Mouse (Mus musculus) hindbrain, embryonic 15.5 days (tissue): ENCODE data around the gene Plekhh2. TPM values are rescaled to one million over a fixed set of nuclear protein-coding genes. Genes with fewer than 3 reads are reported as not detected.

ENCODE experiments used
- ATAC-seq: fragments of 200-750 bp; cut with Nextera tagmentation; 2 replicates; pipeline ENCODE4 v1.8.0; 2017; ENCODE audit warnings: low read depth, moderate number of reproducible peaks, moderate TSS enrichment; ENCODE audit not compliant: low FRiP score
- H3K27ac ChIP-seq: fragments of 300-500 bp; sonication (generic); replicated peaks from 2 replicates; pipeline ENCODE4 v1.5.1; 2015; ENCODE audit warnings: mild to moderate bottlenecking, inconsistent platforms
- H3K27me3 ChIP-seq: fragments of 300-500 bp; sonication (generic); 2 replicates; pipeline ENCODE4 v1.6.1; 2015; ENCODE audit warnings: control low read depth, inconsistent platforms
- H3K36me3 ChIP-seq: fragments of 300-500 bp; sonication (generic); 2 replicates; pipeline ENCODE4 v1.6.1; 2015; ENCODE audit warnings: control low read depth, inconsistent platforms
- H3K4me1 ChIP-seq: fragments of 300-500 bp; sonication (generic); replicated peaks from 2 replicates; pipeline ENCODE4 v1.6.1; 2015; ENCODE audit warnings: control low read depth, inconsistent platforms
- H3K4me2 ChIP-seq: fragments of 300-500 bp; sonication (generic); 2 replicates; pipeline ENCODE4 v1.6.1; 2015; ENCODE audit warnings: moderate library complexity, mild to moderate bottlenecking, inconsistent platforms
- H3K4me3 ChIP-seq: fragments of 300-500 bp; sonication (generic); 2 replicates; pipeline ENCODE4 v1.5.1; 2015; ENCODE audit warnings: mild to moderate bottlenecking, inconsistent platforms
- H3K9ac ChIP-seq: fragments of 300-500 bp; sonication (generic); 2 replicates; pipeline ENCODE4 v1.6.1; 2015; ENCODE audit warnings: inconsistent platforms
- H3K9me3 ChIP-seq: fragments of 300-500 bp; sonication (generic); 2 replicates; pipeline ENCODE4 v1.6.1; 2016; ENCODE audit warnings: control low read depth, inconsistent platforms
- WGBS: fragments of 180-500 bp; shearing (Covaris S2); methylation state at CpG from one replicate; pipeline ENCODE4 v1.1.7; 2015; 5-methylcytosine and 5-hydroxymethylcytosine counted together
- polyA plus RNA-seq: library from polyadenylated mRNA; unstranded; fragments of >200 nt; fragmentation: Nextera tagmentation; extraction: Ambion mirVana; gene quantifications from 2 replicates; pipeline ENCODE4 v1.2.1, GENCODE M21; 2015

The Plekhh2 gene
- polyA plus RNA-seq, 1 experiment from 2014 or later = 2.3 TPM

DNA sequence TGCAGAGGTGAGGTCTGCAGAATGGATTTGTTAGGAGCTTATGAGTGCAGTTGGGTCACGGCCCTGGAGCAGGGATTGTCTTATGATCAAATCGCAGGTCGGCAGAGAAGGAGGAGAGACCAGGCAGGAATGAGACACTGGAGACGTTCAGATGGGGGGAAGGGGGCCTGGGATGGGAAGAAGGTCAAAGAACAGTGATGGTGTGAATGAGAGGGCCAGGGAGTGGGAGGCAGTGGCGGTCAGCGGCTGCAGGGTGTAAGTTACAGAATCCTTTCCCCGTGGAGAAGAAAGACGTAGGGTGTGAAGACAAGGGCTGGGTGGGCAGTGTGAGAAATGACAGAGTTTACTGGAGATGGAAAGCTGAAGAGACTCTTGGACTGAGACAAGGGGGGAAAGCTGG lies 69.1 kb downstream of the Plekhh2 start:
- WGBS = 65% methylated on average over 8 of the region's 8 CpGs
- Histone ChIP-seq H3K9me3 (no peaks in the 10 kb centered on the region), H3K27ac (no peak overlapping the region), H3K9ac (no peak overlapping the region), H3K27me3 (no peaks in the 10 kb centered on the region), H3K4me3 (no peak overlapping the region), H3K4me2 (no peak overlapping the region), H3K36me3 (no peaks in the 10 kb centered on the region), H3K4me1 (no peaks in the 10 kb centered on the region)
- no peak for ATAC-seq

- ATAC-seq = no peak
- Histone ChIP-seq H3K4me2 (no peak overlapping the region), H3K27ac (no peak overlapping the region), H3K4me3 (no peak overlapping the region), H3K27me3 (no peaks in the 10 kb centered on the region), H3K9ac (no peak overlapping the region), H3K4me1 (no peaks in the 10 kb centered on the region), H3K36me3 (no peaks in the 10 kb centered on the region), H3K9me3 (no peaks in the 10 kb centered on the region)
- 73% methylated on average over 8 of the region's 8 CpGs for WGBS
Measured at GRCm38 (mm10) chr17:84581740-84582414, 70.2 kb downstream of the Plekhh2 start.

DNA sequence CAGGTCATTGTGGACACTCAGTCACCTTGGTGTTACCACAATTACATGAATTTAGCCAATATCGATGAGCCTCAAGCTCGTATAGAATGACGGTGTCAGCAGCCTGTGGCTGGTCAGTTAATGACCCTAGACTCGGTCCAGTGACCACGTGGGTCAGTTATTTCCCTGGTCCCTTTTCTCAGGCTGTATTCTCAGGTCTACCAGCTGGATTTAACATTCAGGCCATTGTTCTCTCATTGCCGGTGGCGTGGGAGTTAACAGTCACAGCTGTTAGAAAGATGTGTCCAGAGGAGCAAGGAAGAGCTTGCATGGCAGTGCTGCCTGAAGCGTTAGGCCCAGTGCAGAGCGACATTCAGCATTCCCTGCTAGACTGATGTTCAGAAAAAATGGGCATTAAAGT lies 72.4 kb downstream of the Plekhh2 start:
- WGBS = 59% methylated on average over 9 of the region's 9 CpGs
- Histone ChIP-seq H3K4me3 (no peak overlapping the region), H3K36me3 (no peaks in the 10 kb centered on the region), H3K9ac (no peak overlapping the region), H3K4me2 (no peak overlapping the region), H3K9me3 (no peaks in the 10 kb centered on the region), H3K27ac (no peak overlapping the region), H3K27me3 (no peaks in the 10 kb centered on the region), H3K4me1 (no peaks in the 10 kb centered on the region)
- no peak for ATAC-seq

DNA sequence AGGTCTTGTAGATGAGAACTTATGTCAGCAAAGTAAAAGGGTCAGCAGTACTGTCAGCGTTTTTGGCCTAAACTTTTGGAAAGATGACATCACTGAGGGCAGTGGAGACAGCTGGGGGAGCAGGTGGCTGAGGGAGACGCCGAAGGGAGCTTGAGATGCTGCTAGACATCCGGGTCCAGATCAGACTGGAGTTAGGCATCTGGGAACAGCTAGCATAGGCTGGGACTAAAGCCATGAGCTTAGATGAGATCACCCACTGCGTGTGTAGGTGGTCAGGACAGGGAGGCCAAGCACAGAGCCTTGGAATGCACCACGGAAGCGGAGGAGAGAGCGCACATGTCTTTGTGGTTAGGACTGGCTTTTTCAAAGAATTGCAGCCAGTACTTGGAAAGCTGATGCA lies 73.4 kb downstream of the Plekhh2 start:
- no peak for ATAC-seq
- Histone ChIP-seq H3K9me3 (no peaks in the 10 kb centered on the region), H3K4me2 (no peak overlapping the region), H3K27me3 (no peaks in the 10 kb centered on the region), H3K9ac (no peak overlapping the region), H3K4me1 (no peaks in the 10 kb centered on the region), H3K4me3 (no peak overlapping the region), H3K27ac (no peak overlapping the region), H3K36me3 (no peaks in the 10 kb centered on the region)
- WGBS = 73% methylated on average over 8 of the region's 8 CpGs

- no peaks in the 10 kb centered on the region for H3K9me3 ChIP-seq
- WGBS = 94% methylated on average over 7 of the region's 7 CpGs
Measured at GRCm38 (mm10) chr17:84590065-84590464, 78.4 kb downstream of the Plekhh2 start.

GRCm38 (mm10) chr17:84591431-84592150 lies 79.9 kb downstream of the Plekhh2 start:
- no peak overlapping the region for H3K9ac ChIP-seq
- H3K27me3 ChIP-seq = no peaks in the 10 kb centered on the region
- peak overlapping the region; percentile 4; the same call in 1 of the 2 replicates for H3K27ac ChIP-seq
- H3K36me3 ChIP-seq = no peaks in the 10 kb centered on the region
- ATAC-seq = no peak; the same call in 1 of the 2 replicates
- H3K4me1 ChIP-seq = peaks cover 12% of the 10 kb centered on the region
- H3K4me2 ChIP-seq = no peak overlapping the region
- H3K9me3 ChIP-seq = no peaks in the 10 kb centered on the region
- no peak overlapping the region for H3K4me3 ChIP-seq
- 75% methylated on average over 16 of the region's 16 CpGs for WGBS

More at GRCm38 (mm10) chr17:84590065-84590464, 78.4 kb downstream of the Plekhh2 start:
- H3K27me3 ChIP-seq = no peaks in the 10 kb centered on the region
- no peak overlapping the region for H3K27ac ChIP-seq
- no peaks in the 10 kb centered on the region for H3K36me3 ChIP-seq
- no peak overlapping the region for H3K9ac ChIP-seq
- peaks cover 4% of the 10 kb centered on the region; the same call in 1 of the 2 replicates for H3K4me1 ChIP-seq
- no peak for ATAC-seq
- no peak overlapping the region for H3K4me3 ChIP-seq
- no peak overlapping the region for H3K4me2 ChIP-seq

DNA sequence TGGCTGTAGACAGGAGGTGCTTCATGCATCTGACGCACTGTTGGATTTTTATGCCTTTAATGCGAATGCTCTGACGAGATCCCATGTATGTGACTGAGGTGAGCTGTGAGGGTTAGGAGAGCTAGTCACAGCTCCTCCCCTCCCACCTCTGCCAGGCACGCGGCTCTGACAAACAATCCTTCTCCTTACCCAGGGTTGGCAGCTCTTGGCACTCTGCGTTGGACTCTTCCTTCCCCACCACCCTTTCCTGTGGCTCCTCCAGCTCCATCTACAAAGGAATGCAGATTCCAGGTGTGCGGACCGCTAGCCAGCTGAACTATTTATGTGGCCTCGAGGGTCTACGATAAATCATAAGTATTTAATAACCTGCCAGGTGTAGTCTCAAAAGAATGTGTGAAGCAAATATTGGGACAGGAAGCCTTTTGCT lies 84.3 kb downstream of the Plekhh2 start:
- H3K4me3 ChIP-seq = peak overlapping the region; percentile 16
- H3K36me3 ChIP-seq = no peaks in the 10 kb centered on the region
- H3K27me3 ChIP-seq = no peaks in the 10 kb centered on the region
- H3K4me2 ChIP-seq = peak overlapping the region; percentile 45
- ATAC-seq = no peak
- no peak overlapping the region for H3K9ac ChIP-seq
- H3K4me1 ChIP-seq = peaks cover 12% of the 10 kb centered on the region
- peak overlapping the region; percentile 18 for H3K27ac ChIP-seq
- 39% methylated on average over 10 of the region's 10 CpGs for WGBS
- no peaks in the 10 kb centered on the region for H3K9me3 ChIP-seq

DNA sequence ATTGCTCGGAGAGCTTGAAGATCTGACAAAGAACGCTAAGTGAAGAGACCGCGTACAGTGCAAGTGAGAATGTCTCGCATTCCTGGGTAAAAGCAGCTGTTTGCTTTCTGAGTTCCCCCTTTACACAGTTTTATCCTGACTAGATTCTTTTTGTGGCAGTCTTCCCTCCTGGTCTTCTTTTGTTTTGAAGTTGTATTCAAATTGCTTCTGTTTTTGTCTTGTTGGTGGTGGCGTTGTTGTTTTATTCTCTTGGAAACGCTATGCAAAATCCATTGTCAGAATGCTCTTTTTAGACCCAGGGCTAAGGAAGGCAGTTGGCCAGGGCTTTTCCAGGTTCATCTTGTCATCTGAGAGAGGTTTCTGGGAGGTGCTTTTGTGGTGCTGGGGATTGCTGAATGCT lies 84.8 kb downstream of the Plekhh2 start:
- Histone ChIP-seq H3K27me3 (no peaks in the 10 kb centered on the region), H3K9ac (no peak overlapping the region), H3K4me2 (peak overlapping the region; percentile 45), H3K27ac (peak overlapping the region; percentile 18; the same call in 1 of the 2 replicates), H3K9me3 (no peaks in the 10 kb centered on the region), H3K4me1 (peaks cover 11% of the 10 kb centered on the region), H3K36me3 (no peaks in the 10 kb centered on the region), H3K4me3 (peak overlapping the region; percentile 16; the same call in 1 of the 2 replicates)
- no peak for ATAC-seq
- 28% methylated on average over 7 of the region's 7 CpGs for WGBS

GRCm38 (mm10) chr17:84597859-84598258 lies 86.2 kb downstream of the Plekhh2 start:
- peaks cover 8% of the 10 kb centered on the region for H3K4me1 ChIP-seq
- WGBS = 94% methylated on average over 12 of the region's 12 CpGs
- no peak for ATAC-seq
- no peak overlapping the region for H3K4me2 ChIP-seq
- H3K27me3 ChIP-seq = no peaks in the 10 kb centered on the region
- no peaks in the 10 kb centered on the region for H3K9me3 ChIP-seq
- no peak overlapping the region for H3K9ac ChIP-seq
- no peaks in the 10 kb centered on the region for H3K36me3 ChIP-seq
- no peak overlapping the region for H3K4me3 ChIP-seq
- H3K27ac ChIP-seq = no peak overlapping the region

DNA sequence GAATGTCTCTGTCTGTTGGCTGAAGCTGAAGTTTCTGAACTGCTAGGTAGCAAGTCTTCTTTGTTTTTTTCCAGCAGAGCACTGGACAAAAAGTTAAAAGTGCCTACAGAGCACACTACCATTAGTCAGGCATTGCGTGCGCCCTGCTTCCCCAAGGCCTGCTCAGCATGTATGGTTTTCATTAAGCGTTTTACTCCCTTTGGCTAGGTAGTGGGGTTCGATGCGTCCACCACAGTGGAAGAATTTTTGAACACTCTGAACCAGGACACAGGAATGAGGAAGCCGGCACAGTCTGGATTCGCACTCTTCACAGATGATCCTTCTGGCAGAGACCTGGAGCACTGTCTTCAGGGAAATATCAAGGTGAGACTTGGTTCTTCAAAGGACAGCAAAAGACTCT lies 87.2 kb downstream of the Plekhh2 start:
- no peak overlapping the region for H3K27ac ChIP-seq
- H3K9me3 ChIP-seq = no peaks in the 10 kb centered on the region
- H3K27me3 ChIP-seq = no peaks in the 10 kb centered on the region
- ATAC-seq = no peak
- H3K4me3 ChIP-seq = no peak overlapping the region
- H3K4me1 ChIP-seq = peaks cover 8% of the 10 kb centered on the region
- WGBS = 89% methylated on average over 7 of the region's 7 CpGs
- H3K36me3 ChIP-seq = no peaks in the 10 kb centered on the region
- no peak overlapping the region for H3K4me2 ChIP-seq
- no peak overlapping the region for H3K9ac ChIP-seq

- no peak for ATAC-seq
- 73% methylated on average over 9 of the region's 9 CpGs for WGBS
- no peaks in the 10 kb centered on the region for H3K36me3 ChIP-seq
- peaks cover 8% of the 10 kb centered on the region for H3K4me1 ChIP-seq
- no peak overlapping the region for H3K27ac ChIP-seq
- H3K4me2 ChIP-seq = no peak overlapping the region
- no peaks in the 10 kb centered on the region for H3K27me3 ChIP-seq
- no peaks in the 10 kb centered on the region for H3K9me3 ChIP-seq
- H3K4me3 ChIP-seq = no peak overlapping the region
- H3K9ac ChIP-seq = no peak overlapping the region
Measured at GRCm38 (mm10) chr17:84600051-84600983, 88.6 kb downstream of the Plekhh2 start.

DNA sequence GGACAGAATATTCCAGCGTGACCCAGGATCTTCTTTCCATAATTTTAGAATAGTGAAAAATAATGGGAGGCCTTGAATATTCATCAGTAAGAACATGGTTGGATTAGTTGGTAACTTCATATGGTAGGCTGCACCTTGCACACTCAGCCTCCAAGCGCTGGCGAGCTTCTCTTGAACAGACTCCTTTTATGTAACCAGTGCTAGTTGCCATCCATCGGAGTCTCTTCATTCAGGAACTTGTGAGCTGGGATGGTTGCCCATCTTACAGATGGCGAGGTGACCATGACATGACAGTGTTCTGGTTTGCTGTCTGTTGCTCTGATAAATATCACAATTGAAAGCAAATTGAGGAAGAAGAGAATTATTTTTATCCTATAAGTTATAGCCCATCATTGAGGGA lies 90.1 kb downstream of the Plekhh2 start:
- Histone ChIP-seq H3K27ac (no peak overlapping the region), H3K9ac (no peak overlapping the region)
- WGBS = 94% methylated on average over 5 of the region's 5 CpGs

More for the DNA sequence above, 90.1 kb downstream of the Plekhh2 start:
- ATAC-seq = no peak
- Histone ChIP-seq H3K4me2 (no peak overlapping the region), H3K36me3 (no peaks in the 10 kb centered on the region), H3K4me1 (no peaks in the 10 kb centered on the region; the same call in 1 of the 2 replicates), H3K9me3 (no peaks in the 10 kb centered on the region), H3K4me3 (no peak overlapping the region), H3K27me3 (no peaks in the 10 kb centered on the region)
